Mouse (Mus musculus) monocyte, adult 2 months (primary cell): Measurements from ENCODE around the gene Emc9.

Experiments used
- DNase-seq, 2 experiments: peaks; one replicate each; pipeline ENCODE4 v3.0.0; 2022; ENCODE audit warnings: low spot score in 2 of 2, low read depth in 1 of 2

The Emc9 gene

GRCm38 (mm10) chr14:55584702-55585565 lies at the start of gene Emc9:
Gene Emc9 (minus strand): TSS chr14:55585302.
- peak in 1 of 2 experiments; percentile 57 for DNase-seq

- DNase-seq: peak in 1 of 2 experiments; percentile 62
Observed at GRCm38 (mm10) chr14:55629312-55629711, 44.2 kb upstream of the Emc9 start.

- DNase-seq: no peak
Observed at GRCm38 (mm10) chr14:55628077-55628827, 43.1 kb upstream of the Emc9 start.

GRCm38 (mm10) chr14:55618486-55619195 lies 33.5 kb upstream of the Emc9 start:
- no peak for DNase-seq

GRCm38 (mm10) chr14:55617822-55618221 lies 32.7 kb upstream of the Emc9 start, which contains the start of gene Rec8:
Gene Rec8 (plus strand): TSS chr14:55618037.
- no peak for DNase-seq

- DNase-seq: no peak
Observed at GRCm38 (mm10) chr14:55616844-55617243, 31.7 kb upstream of the Emc9 start.

- no peak for DNase-seq
Observed at GRCm38 (mm10) chr14:55615876-55616275, 30.8 kb upstream of the Emc9 start.

GRCm38 (mm10) chr14:55614565-55615178 lies 29.6 kb upstream of the Emc9 start:
- no peak for DNase-seq

GRCm38 (mm10) chr14:55613346-55613745 lies 28.2 kb upstream of the Emc9 start:
- no peak for DNase-seq

GRCm38 (mm10) chr14:55608339-55608738 lies 23.2 kb upstream of the Emc9 start:
- no peak for DNase-seq

GRCm38 (mm10) chr14:55605743-55606459 lies 20.8 kb upstream of the Emc9 start:
- no peak for DNase-seq

GRCm38 (mm10) chr14:55604823-55605222 lies 19.7 kb upstream of the Emc9 start:
- DNase-seq: no peak

GRCm38 (mm10) chr14:55603633-55604576 lies 18.8 kb upstream of the Emc9 start:
- peak; percentile 83 to 93 for DNase-seq

GRCm38 (mm10) chr14:55603271-55603632 lies 18.1 kb upstream of the Emc9 start, which contains the start of gene Irf9:
Gene Irf9 (plus strand): TSS chr14:55603571.
- DNase-seq: no peak

- DNase-seq: no peak
Observed at GRCm38 (mm10) chr14:55598521-55599390, 13.7 kb upstream of the Emc9 start.

- DNase-seq: no peak
Observed at GRCm38 (mm10) chr14:55596036-55596690, 11.1 kb upstream of the Emc9 start.

GRCm38 (mm10) chr14:55592226-55592625 lies 7.1 kb upstream of the Emc9 start:
- no peak for DNase-seq
